Mouse (Mus musculus) liver, embryonic 16.5 days (tissue): Measurements from ENCODE around the gene Rpl23a. TPM values are rescaled to one million over a fixed set of nuclear protein-coding genes. Genes with fewer than 3 reads are reported as not detected.

Source experiments
- ATAC-seq: fragments of 200-750 bp; cut with Nextera tagmentation; 2 replicates; pipeline ENCODE4 v1.8.0; 2017; ENCODE audit warnings: low read depth, mild to moderate bottlenecking, moderate number of reproducible peaks, moderate library complexity
- H3K27ac ChIP-seq: fragments of 300-500 bp; sonication (generic); 2 replicates; pipeline ENCODE4 v1.5.1; 2014; ENCODE audit warnings: mild to moderate bottlenecking, low read length
- H3K27me3 ChIP-seq: fragments of 300-500 bp; sonication (generic); 2 replicates; pipeline ENCODE4 v1.6.1; 2014; ENCODE audit warnings: low read depth, low read length, mixed read lengths; ENCODE audit not compliant: control insufficient read depth, insufficient read depth
- H3K36me3 ChIP-seq: fragments of 300-500 bp; sonication (generic); 2 replicates; pipeline ENCODE4 v1.6.1; 2014; ENCODE audit warnings: mild to moderate bottlenecking; ENCODE audit not compliant: control insufficient read depth, insufficient read depth
- H3K4me1 ChIP-seq: fragments of 300-500 bp; sonication (generic); 2 replicates; pipeline ENCODE4 v1.6.1; 2014; ENCODE audit warnings: low read depth, low read length, mixed read lengths; ENCODE audit not compliant: control insufficient read depth
- H3K4me2 ChIP-seq: fragments of 300-500 bp; sonication (generic); 2 replicates; pipeline ENCODE4 v1.6.1; 2014; ENCODE audit warnings: low read depth, low read length, mixed read lengths
- H3K4me3 ChIP-seq: fragments of 300-500 bp; sonication (generic); 2 replicates; pipeline ENCODE4 v1.5.1; 2014; ENCODE audit warnings: low read depth, mild to moderate bottlenecking, low read length
- H3K9ac ChIP-seq: fragments of 300-500 bp; sonication (generic); 2 replicates; pipeline ENCODE4 v1.6.1; 2014; ENCODE audit warnings: low read depth, low read length
- H3K9me3 ChIP-seq: fragments of 300-500 bp; sonication (generic); replicated peaks from 2 replicates; pipeline ENCODE4 v1.6.1; 2016; ENCODE audit warnings: low read length; ENCODE audit not compliant: control insufficient read depth
- WGBS: fragments of 180-500 bp; shearing (Covaris S2); extraction: QIAGEN DNeasy Blood & Tissue Kit; methylation state at CpG from one replicate; pipeline ENCODE4 v1.1.7; 2014; ENCODE audit not compliant: insufficient replicate concordance; 5-methylcytosine and 5-hydroxymethylcytosine counted together
- polyA plus RNA-seq: library from polyadenylated mRNA; unstranded; fragments of >200 nt; fragmentation: Nextera tagmentation; extraction: Ambion mirVana; gene quantifications from 2 replicates; pipeline ENCODE4 v1.2.1, GENCODE M21; 2015

Gene Rpl23a
- polyA plus RNA-seq, 1 experiment from 2014 or later = 609 TPM

GRCm38 (mm10) chr11:78178859-78179437, 4.4 kb downstream of the Rpl23a start:
- WGBS = under 1% methylated on average over 29 of the region's 29 CpGs
- Histone ChIP-seq H3K9me3 (no peaks in the 10 kb centered on the region), H3K4me1 (peaks cover 53% of the 10 kb centered on the region), H3K36me3 (peaks cover 27% of the 10 kb centered on the region), H3K9ac (peak overlapping the region; percentile 95), H3K4me3 (peak overlapping the region; percentile 87), H3K27ac (peak overlapping the region; percentile 98), H3K27me3 (no peaks in the 10 kb centered on the region), H3K4me2 (peak overlapping the region; percentile 71)
- ATAC-seq = 0 out of 2 replicates have a peak, but pooled peaks have one; percentile 0

DNA sequence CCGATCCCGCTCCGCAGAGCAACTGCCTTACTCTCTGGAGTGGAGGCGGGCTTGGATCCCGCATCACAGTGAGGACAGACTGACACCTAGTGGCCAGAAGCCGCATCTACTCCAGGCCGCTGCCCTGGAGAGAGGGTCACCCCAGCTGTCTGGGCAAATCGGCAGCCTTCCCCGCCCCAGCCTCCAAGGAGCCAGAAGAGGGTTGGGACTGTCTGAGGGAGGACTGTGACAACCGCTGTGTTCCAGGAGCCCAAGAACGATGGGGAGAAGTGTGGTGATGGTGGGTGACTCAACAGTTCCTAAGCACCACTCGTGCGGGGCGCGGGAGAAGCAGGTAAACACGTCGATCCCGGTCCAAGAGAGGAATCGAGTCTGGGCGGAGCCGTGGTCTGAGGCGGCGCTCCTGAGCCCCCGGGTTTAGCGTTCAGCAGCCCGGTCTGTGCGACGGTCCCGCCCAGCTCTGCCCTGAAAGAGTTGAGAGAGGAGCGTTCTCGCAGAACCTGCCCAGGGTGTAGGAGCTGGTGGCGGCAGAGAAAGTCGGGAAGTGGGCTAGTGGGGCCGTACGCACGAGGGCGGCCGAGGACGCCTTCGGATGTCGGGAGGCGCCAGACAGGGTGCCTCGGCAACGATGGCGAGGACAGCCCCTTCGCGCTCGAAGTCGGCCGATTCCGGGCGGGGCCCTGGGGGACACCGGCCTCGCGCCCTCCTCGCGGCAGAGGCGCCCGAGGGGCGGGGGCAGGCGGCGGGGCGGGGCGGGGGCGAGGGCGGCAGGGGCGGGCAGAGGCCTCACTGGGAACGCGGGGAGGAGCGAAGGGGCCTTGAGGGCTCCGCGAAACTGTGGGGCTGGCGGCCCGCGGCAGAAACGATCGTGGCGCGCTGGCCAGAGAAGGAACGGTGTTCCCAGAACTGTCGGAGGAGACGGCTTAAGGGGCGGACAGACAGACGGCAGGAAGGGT, 5.2 kb downstream of the Rpl23a start:
- ATAC-seq = peak; percentile 78
- Histone ChIP-seq H3K36me3 (peaks cover 27% of the 10 kb centered on the region), H3K9me3 (no peaks in the 10 kb centered on the region), H3K4me1 (peaks cover 51% of the 10 kb centered on the region), H3K27ac (peak overlapping the region; percentile 98), H3K4me2 (peak overlapping the region; percentile 71), H3K9ac (peak overlapping the region; percentile 95), H3K27me3 (no peaks in the 10 kb centered on the region), H3K4me3 (peak overlapping the region; percentile 87)
- WGBS = under 1% methylated on average over 73 of the region's 84 CpGs

GRCm38 (mm10) chr11:78177437-78177836, 5.9 kb downstream of the Rpl23a start:
- WGBS = 0% methylated on average over 10 of the region's 10 CpGs
- Histone ChIP-seq H3K36me3 (peaks cover 27% of the 10 kb centered on the region), H3K4me1 (peaks cover 55% of the 10 kb centered on the region), H3K9ac (peak overlapping the region; percentile 95), H3K4me3 (peak overlapping the region; percentile 87), H3K9me3 (no peaks in the 10 kb centered on the region), H3K27me3 (no peaks in the 10 kb centered on the region), H3K4me2 (peak overlapping the region; percentile 71), H3K27ac (peak overlapping the region; percentile 98)
- peak; percentile 38 for ATAC-seq

- under 1% methylated on average over 23 of the region's 23 CpGs for WGBS
- ATAC-seq = no peak
Measured at GRCm38 (mm10) chr11:78176905-78177331, 6.5 kb downstream of the Rpl23a start.

GRCm38 (mm10) chr11:78176402-78176862, 7.0 kb downstream of the Rpl23a start, which contains the start of the genes Nek8 and Tlcd1:
Nek8 (minus strand) TSS chr11:78176675.
Tlcd1 (plus strand) TSS chr11:78176711.
- WGBS = 0% methylated on average over 32 of the region's 32 CpGs
- Histone ChIP-seq H3K27ac (peak within 1 kb of the TSS; percentile 98), H3K4me2 (peak within 1 kb of the TSS; percentile 71), H3K4me3 (peak within 1 kb of the TSS; percentile 87), H3K27me3 (no peaks in the 10 kb centered on the region), H3K4me1 (peaks cover 56% of the 10 kb centered on the region), H3K36me3 (peaks cover 21% of the 10 kb centered on the region), H3K9ac (peak within 1 kb of the TSS; percentile 95), H3K9me3 (no peaks in the 10 kb centered on the region)
- peak; percentile 28 for ATAC-seq

More at GRCm38 (mm10) chr11:78176905-78177331, 6.5 kb downstream of the Rpl23a start:
- H3K27me3 ChIP-seq = no peaks in the 10 kb centered on the region
- peak overlapping the region; percentile 98 for H3K27ac ChIP-seq
- H3K9me3 ChIP-seq = no peaks in the 10 kb centered on the region
- peaks cover 26% of the 10 kb centered on the region for H3K36me3 ChIP-seq
- peak overlapping the region; percentile 71 for H3K4me2 ChIP-seq
- H3K4me1 ChIP-seq = peaks cover 56% of the 10 kb centered on the region
- peak overlapping the region; percentile 95 for H3K9ac ChIP-seq
- peak overlapping the region; percentile 87 for H3K4me3 ChIP-seq

DNA sequence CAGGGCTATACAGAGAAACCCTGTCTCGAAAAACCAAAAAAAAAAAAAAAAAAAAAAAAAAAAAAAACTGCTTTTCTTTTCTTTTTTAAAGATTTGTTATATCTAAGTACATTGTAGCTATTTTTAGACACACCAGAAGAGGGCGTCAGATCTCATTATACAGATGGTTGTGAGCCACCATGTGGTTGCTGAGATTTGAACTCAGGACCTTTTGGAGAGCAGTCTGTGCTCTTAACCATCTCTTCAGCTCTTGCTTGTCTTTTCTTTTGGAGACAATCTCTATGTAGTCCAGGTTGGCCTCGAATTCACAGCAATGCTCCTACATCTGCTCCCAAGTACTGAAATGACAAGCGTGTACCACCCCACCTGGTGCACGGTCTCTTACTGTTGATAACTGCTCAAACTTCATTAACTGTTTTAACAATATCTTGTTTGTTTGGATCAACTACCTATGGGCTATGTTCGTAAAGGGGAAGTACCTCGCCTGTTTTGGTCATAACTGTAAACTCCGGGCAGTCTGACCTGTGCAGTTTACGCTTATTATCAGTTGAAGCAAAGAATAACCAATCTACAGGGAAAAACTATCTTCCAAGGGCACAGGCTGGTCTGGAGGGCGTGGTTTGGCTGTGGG, 7.5 kb downstream of the Rpl23a start:
- peak; percentile 57; the same call in 1 of the 2 replicates for ATAC-seq
- peak overlapping the region; percentile 98 for H3K27ac ChIP-seq
- no peaks in the 10 kb centered on the region for H3K27me3 ChIP-seq
- peak overlapping the region; percentile 71 for H3K4me2 ChIP-seq
- H3K9ac ChIP-seq = peak overlapping the region; percentile 95
- 0% methylated on average over 9 of the region's 10 CpGs for WGBS
- peak overlapping the region; percentile 87 for H3K4me3 ChIP-seq
- no peaks in the 10 kb centered on the region for H3K9me3 ChIP-seq
- H3K36me3 ChIP-seq = peaks cover 15% of the 10 kb centered on the region
- peaks cover 50% of the 10 kb centered on the region for H3K4me1 ChIP-seq

DNA sequence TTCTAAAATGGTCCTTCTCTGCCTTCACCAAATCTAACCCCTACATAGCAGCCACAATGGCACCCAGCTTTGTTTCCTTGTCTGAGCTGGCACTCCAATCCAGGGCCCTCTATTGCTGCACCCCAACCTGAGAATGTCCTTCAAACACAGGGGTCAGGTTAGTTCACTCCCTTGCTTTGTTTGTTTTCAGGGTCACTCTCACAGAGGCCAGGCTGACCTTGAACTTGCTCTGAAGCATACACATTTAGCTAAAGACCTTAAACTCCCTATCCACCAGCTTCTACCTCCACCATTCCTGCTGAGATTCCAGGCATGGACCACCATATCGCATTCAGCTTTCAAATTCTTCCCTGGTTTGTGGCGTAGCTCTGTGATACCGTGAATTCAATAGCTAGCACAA, 8.9 kb downstream of the Rpl23a start:
- H3K27ac ChIP-seq = no peak overlapping the region
- no peaks in the 10 kb centered on the region for H3K27me3 ChIP-seq
- no peak for ATAC-seq

DNA sequence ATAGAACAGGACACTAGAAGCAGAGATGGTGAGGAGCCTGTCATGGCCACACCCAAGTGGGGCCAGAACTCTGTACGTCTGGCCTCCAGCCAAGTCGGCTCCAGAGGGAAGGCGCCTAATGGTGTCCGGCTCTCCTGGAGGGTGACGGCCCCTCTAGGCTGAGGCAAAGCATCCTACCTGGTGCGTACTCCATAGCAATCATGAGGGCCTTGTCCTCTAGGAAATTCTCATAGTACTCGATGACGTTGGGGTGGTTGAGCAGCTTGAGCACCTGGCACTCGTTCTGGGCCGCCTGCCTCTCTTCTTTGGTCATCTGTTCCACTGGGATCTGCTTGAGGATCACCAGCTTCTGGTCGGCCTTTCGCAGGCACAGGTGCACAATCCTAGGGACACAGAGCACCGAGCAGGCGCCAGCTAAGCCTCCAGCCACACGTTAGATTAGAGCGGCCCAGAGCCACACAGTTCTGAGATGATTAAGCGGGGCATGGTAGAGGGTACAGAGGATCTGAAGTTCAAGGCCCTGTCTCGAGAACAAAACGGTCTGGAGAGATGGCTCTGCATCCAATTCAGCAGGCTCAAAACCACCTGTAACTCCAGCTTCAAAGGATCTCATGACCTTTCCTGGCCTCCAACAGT, 10.5 kb downstream of the Rpl23a start:
- H3K27me3 ChIP-seq = no peaks in the 10 kb centered on the region
- H3K9ac ChIP-seq = no peak overlapping the region
- H3K27ac ChIP-seq = no peak overlapping the region
- no peak for ATAC-seq
- H3K4me1 ChIP-seq = peaks cover 59% of the 10 kb centered on the region
- WGBS = 76% methylated on average over 19 of the region's 19 CpGs
- H3K4me2 ChIP-seq = no peak overlapping the region
- H3K36me3 ChIP-seq = no peaks in the 10 kb centered on the region
- H3K4me3 ChIP-seq = no peak overlapping the region
- no peaks in the 10 kb centered on the region for H3K9me3 ChIP-seq

More for the DNA sequence above, 8.9 kb downstream of the Rpl23a start:
- 85% methylated on average over 3 of the region's 3 CpGs for WGBS
- Histone ChIP-seq H3K4me1 (peaks cover 47% of the 10 kb centered on the region), H3K4me2 (no peak overlapping the region), H3K9ac (no peak overlapping the region), H3K9me3 (no peaks in the 10 kb centered on the region), H3K4me3 (no peak overlapping the region), H3K36me3 (peaks cover 2% of the 10 kb centered on the region; the same call in 1 of the 2 replicates)
